Mouse (Mus musculus) midbrain, embryonic 14.5 days (tissue): ENCODE results near the gene Rb1. TPM values are rescaled to one million over a fixed set of nuclear protein-coding genes. Genes with fewer than 3 reads are reported as not detected.

ENCODE experiments used
- ATAC-seq: fragments of 200-750 bp; cut with Nextera tagmentation; 2 replicates; pipeline ENCODE4 v1.8.0; 2017; ENCODE audit warnings: moderate number of reproducible peaks, moderate library complexity; ENCODE audit not compliant: low FRiP score, low TSS enrichment
- DNase-seq: peaks from one replicate; pipeline ENCODE4 v3.0.0-alpha.2; 2015
- H3K27ac ChIP-seq: fragments of 300-500 bp; sonication (generic); replicated peaks from 2 replicates; pipeline ENCODE4 v1.5.1; 2014; ENCODE audit warnings: mild to moderate bottlenecking, low read depth, low read length, moderate library complexity
- H3K27me3 ChIP-seq: fragments of 300-500 bp; sonication (generic); 2 replicates; pipeline ENCODE4 v1.6.1; 2014; ENCODE audit warnings: low read length, control low read depth, mixed read lengths; ENCODE audit not compliant: control insufficient read depth, insufficient read depth
- H3K36me3 ChIP-seq: fragments of 300-500 bp; sonication (generic); 2 replicates; pipeline ENCODE4 v1.6.1; 2014; ENCODE audit warnings: low read length, control low read depth; ENCODE audit not compliant: control insufficient read depth, insufficient read depth
- H3K4me1 ChIP-seq: fragments of 300-500 bp; sonication (generic); 2 replicates; pipeline ENCODE4 v1.6.1; 2014; ENCODE audit warnings: mild to moderate bottlenecking, antibody characterized with exemption, low read length, control low read depth; ENCODE audit not compliant: control insufficient read depth, insufficient read depth
- H3K4me2 ChIP-seq: fragments of 300-500 bp; sonication (generic); 2 replicates; pipeline ENCODE4 v1.6.1; 2014; ENCODE audit warnings: mild to moderate bottlenecking, low read length, moderate library complexity
- H3K4me3 ChIP-seq: fragments of 300-500 bp; sonication (generic); replicated peaks from 2 replicates; pipeline ENCODE4 v1.5.1; 2014; ENCODE audit warnings: low read depth, low read length
- H3K9ac ChIP-seq: fragments of 300-500 bp; sonication (generic); replicated peaks from 2 replicates; pipeline ENCODE4 v1.6.1; 2014; ENCODE audit warnings: mild to moderate bottlenecking, low read length, moderate library complexity
- H3K9me3 ChIP-seq: fragments of 300-500 bp; sonication (generic); 2 replicates; pipeline ENCODE4 v1.6.1; 2016; ENCODE audit warnings: low read length, control low read depth, mixed read lengths; ENCODE audit not compliant: control insufficient read depth
- WGBS: fragments of 180-500 bp; shearing (Covaris S2); extraction: QIAGEN DNeasy Blood & Tissue Kit; methylation state at CpG from one replicate; pipeline ENCODE4 v1.1.7; 2014; 5-methylcytosine and 5-hydroxymethylcytosine counted together
- microRNA counts: library from miRNA; unstranded; fragments of <30 nt; microRNA quantifications from one replicate; lab custom pipeline; 2016
- microRNA-seq: library from miRNA; unstranded; fragments of <30 nt; microRNA quantifications from one replicate; pipeline ENCODE4, GENCODE M21; 2016
- polyA plus RNA-seq: library from polyadenylated mRNA; unstranded; fragments of >200 nt; fragmentation: Nextera tagmentation; extraction: Ambion mirVana; gene quantifications from 2 replicates; pipeline ENCODE4 v1.2.1, GENCODE M21; 2014

Gene Rb1
- polyA plus RNA-seq, 1 experiment from 2014 or later: 36.4 TPM

GRCm38 (mm10) chr14:73138483-73138882, 187.1 kb downstream of the Rb1 start:
- Histone ChIP-seq H3K9ac (no peak overlapping the region), H3K4me3 (no peak overlapping the region), H3K36me3 (no peaks in the 10 kb centered on the region), H3K27me3 (no peaks in the 10 kb centered on the region), H3K9me3 (no peaks in the 10 kb centered on the region), H3K27ac (no peak overlapping the region), H3K4me2 (no peak overlapping the region), H3K4me1 (peaks cover 8% of the 10 kb centered on the region)
- ATAC-seq (no peak), DNase-seq (no peak)
- 95% methylated on average over 7 of the region's 7 CpGs for whole genome bisulfite sequencing

- H3K9ac ChIP-seq: no peak overlapping the region
- H3K27ac ChIP-seq: no peak overlapping the region
- no peak overlapping the region for H3K4me2 ChIP-seq
- no peak for DNase-seq
- 83% methylated on average over 5 of the region's 5 CpGs for WGBS
- H3K4me1 ChIP-seq: peaks cover 6% of the 10 kb centered on the region
- no peak overlapping the region for H3K4me3 ChIP-seq
- ATAC-seq: no peak
- H3K27me3 ChIP-seq: no peaks in the 10 kb centered on the region
- no peaks in the 10 kb centered on the region for H3K36me3 ChIP-seq
- no peaks in the 10 kb centered on the region for H3K9me3 ChIP-seq
These were observed 188.4 kb downstream of the Rb1 start for GRCm38 (mm10) chr14:73137234-73137633.

MicroRNAs within 50 kb of the gene (microRNA counts, 519-probe panel; counts per million panel counts)
- microRNA mmu-miR-687 (lab: Ali Mortazavi, UCI): not detected

Small RNA genes lying within 50 kb of the gene (microRNA-seq; reads per million reads assigned to microRNA genes)
- not detected for gene Mir687

Other genes starting within 250 kb of the Rb1 start
- 58.7 and 80.0 TPM in 2 replicates for gene Rcbtb2, start 202.8 kb downstream of the Rb1 start, polyA plus RNA-seq
- gene Lpar6, start 87.9 kb downstream of the Rb1 start, polyA plus RNA-seq: 3.3 and 5.7 TPM in 2 replicates
- gene Itm2b, start 59.5 kb upstream of the Rb1 start, polyA plus RNA-seq: 599 and 615 TPM in 2 replicates
- 85.1 and 85.2 TPM in 2 replicates for gene Med4, start 184.2 kb upstream of the Rb1 start, polyA plus RNA-seq
- 118 and 127 TPM in 2 replicates for gene Sucla2, start 199.5 kb upstream of the Rb1 start, polyA plus RNA-seq
- gene Nudt15, start 222.4 kb upstream of the Rb1 start, polyA plus RNA-seq: 8.6 and 10.8 TPM in 2 replicates